Mouse (Mus musculus) thymus, adult 2 months (tissue): ENCODE data around the gene Prss27.

Experiments
- CTCF ChIP-seq: fragments of 200-500 bp; IDR thresholded peaks from 2 replicates; pipeline ENCODE4 v1.5.1; 2012; ENCODE audit warnings: mild to moderate bottlenecking, control low read depth, low read length, moderate library complexity, borderline replicate concordance; ENCODE audit not compliant: control insufficient read depth, poor library complexity, insufficient read depth; ENCODE audit errors: extremely low read depth
- POLR2A ChIP-seq: fragments of 200-500 bp; IDR thresholded peaks from 2 replicates; pipeline ENCODE4 v1.6.1; 2012; ENCODE audit warnings: mild to moderate bottlenecking, low read length, control low read depth, moderate library complexity; ENCODE audit not compliant: control insufficient read depth, poor library complexity, insufficient read depth; ENCODE audit errors: extremely low read depth

DNA sequence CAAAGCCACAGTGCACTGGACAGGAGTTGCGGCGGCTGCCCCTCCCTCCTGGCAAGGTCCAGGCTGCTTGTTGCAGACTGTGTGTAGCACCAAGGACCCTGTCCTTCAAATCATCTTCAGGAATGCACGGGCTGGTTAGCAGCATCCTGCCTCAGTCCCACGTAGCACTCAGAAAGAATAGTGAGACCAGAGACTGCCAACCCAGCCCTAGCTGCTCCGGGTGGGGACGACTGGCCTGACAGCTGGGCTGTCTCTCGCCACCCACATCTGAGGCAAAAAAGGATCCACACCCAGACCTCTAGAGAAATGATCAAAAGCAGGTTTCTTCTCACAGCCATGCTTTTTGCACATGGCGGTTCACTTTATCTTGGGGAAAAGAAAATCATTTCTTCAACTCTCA is 11.1 kb downstream of the Prss27 start:
- TF ChIP-seq CTCF (no peak), POLR2A (no peak)
